Mouse (Mus musculus) adrenal gland (tissue): ENCODE data around the gene 1700080E11Rik.
"Not testable (repeated sequence)": the region's sequence is repeated elsewhere in the genome, so short reads cannot be mapped to it uniquely, and the experiment has no call there.

Source experiments
- intact Hi-C: fragments of 180-260 bp; cut with DNase I; formaldehyde crosslinking; loops from one replicate; pipeline ENCODE4 v1.15.1; 2025
- long read RNA-seq, 2 experiments: library from polyadenylated mRNA; unstranded; transcript quantifications; one replicate each; pipeline ENCODE4 v2.0.0; 2020; ENCODE audit warnings: borderline replicate concordance in 1 of 2; ENCODE audit not compliant: insufficient replicate concordance in 1 of 2

1700080E11Rik gene
- long read RNA-seq, experiment 1 = 0 reads
- long read RNA-seq, experiment 2 = 0 reads

- intact Hi-C loops = no loop called here
These were observed at the start of gene 1700080E11Rik for GRCm38 (mm10) chr9:105144992-105145391. Gene 1700080E11Rik, minus strand, starts transcription at chr9:105145092.

GRCm38 (mm10) chr9:105186725-105187124, 41.8 kb upstream of the 1700080E11Rik start:
- intact Hi-C loops = no loop called here

- intact Hi-C loops = no loop called here
These were observed 37.5 kb upstream of the 1700080E11Rik start for GRCm38 (mm10) chr9:105182392-105182791.

- intact Hi-C loops = no loop called here
These were observed 5.7 kb downstream of the 1700080E11Rik start for GRCm38 (mm10) chr9:105139204-105139603.

GRCm38 (mm10) chr9:105136404-105136803, 8.5 kb downstream of the 1700080E11Rik start:
- intact Hi-C loops = no loop called here

GRCm38 (mm10) chr9:105134536-105134935, 10.4 kb downstream of the 1700080E11Rik start:
- intact Hi-C loops = loop anchor here (5.0 kb wide), 1 partner anchor 82 kb away; the partner anchor contains the start of gene Mrpl3

- intact Hi-C loops = loop anchor here (5.0 kb wide), 1 partner anchor 80 kb away; the partner anchor contains the start of gene Mrpl3
These were observed 12.9 kb downstream of the 1700080E11Rik start for GRCm38 (mm10) chr9:105132002-105132367.

- intact Hi-C loops = loop anchor here (5.0 kb wide), 1 partner anchor 79 kb away; the partner anchor contains the start of gene Mrpl3
These were observed 13.5 kb downstream of the 1700080E11Rik start, which contains the start of gene Nudt16 for GRCm38 (mm10) chr9:105131253-105132001. Gene Nudt16, minus strand, starts transcription at chr9:105131824.

- intact Hi-C loops = loop anchor here (5.0 kb wide), 1 partner anchor 78 kb away; the partner anchor contains the start of gene Mrpl3
These were observed 14.6 kb downstream of the 1700080E11Rik start for GRCm38 (mm10) chr9:105130331-105130730.

- intact Hi-C loops = not testable (repeated sequence)
These were observed 19.7 kb downstream of the 1700080E11Rik start for GRCm38 (mm10) chr9:105125206-105125605.

- intact Hi-C loops = no loop called here
These were observed 41.0 kb downstream of the 1700080E11Rik start for GRCm38 (mm10) chr9:105103893-105104292.

GRCm38 (mm10) chr9:105101911-105102310, 43.0 kb downstream of the 1700080E11Rik start:
- intact Hi-C loops = no loop called here

- intact Hi-C loops = no loop called here
These were observed 43.9 kb downstream of the 1700080E11Rik start for GRCm38 (mm10) chr9:105100807-105101570.
